Mouse (Mus musculus) embryonic stem cell, embryonic (primary cell): ENCODE results near the gene Stx17.

ENCODE experiments used
- CTCF ChIA-PET, 4 experiments: fragments of 300-600 bp in 2 of 4; fragments of 350-600 bp in 2 of 4; sonication (Branson Sonifier 250); formaldehyde crosslinking; loops; one replicate each; lab custom pipeline; 2022; ENCODE audit warnings: inconsistent platforms in 2 of 4; lab: Charles Lee
- POLR2A ChIA-PET, 4 experiments: fragments of 300-600 bp in 2 of 4; fragments of 350-600 bp in 2 of 4; sonication (Branson Sonifier 250); formaldehyde crosslinking; loops; one replicate each; lab custom pipeline; 2022; ENCODE audit warnings: antibody characterized with exemption in 4 of 4, inconsistent platforms in 1 of 4; lab: Charles Lee

Gene Stx17

DNA sequence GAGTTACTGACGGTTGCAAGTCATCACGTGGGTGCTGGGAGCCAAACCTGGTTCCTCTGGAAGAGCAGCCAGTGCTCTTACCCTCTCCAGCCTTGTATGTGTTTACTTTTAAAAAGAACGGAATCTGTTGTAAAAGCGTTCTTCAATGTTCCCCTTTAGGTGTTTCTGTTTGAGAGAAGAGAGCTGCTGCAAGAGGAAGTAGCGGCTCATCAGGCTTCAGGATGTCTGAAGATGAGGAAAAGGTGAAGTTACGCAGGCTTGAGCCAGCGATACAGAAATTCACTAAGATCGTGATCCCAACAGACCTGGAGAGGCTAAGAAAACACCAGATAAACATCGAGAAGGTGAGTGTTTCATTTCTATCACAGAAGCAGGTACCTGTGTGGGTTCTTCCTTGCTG is 6.9 kb downstream of the Stx17 start:
- CTCF ChIA-PET = no interaction called here
- POLR2A ChIA-PET = interaction anchor here in 1 of 4 experiments (0.6 kb wide), 1 partner anchor 696 kb away, joined by 3 read pairs; no protein-coding TSS in a partner anchor

DNA sequence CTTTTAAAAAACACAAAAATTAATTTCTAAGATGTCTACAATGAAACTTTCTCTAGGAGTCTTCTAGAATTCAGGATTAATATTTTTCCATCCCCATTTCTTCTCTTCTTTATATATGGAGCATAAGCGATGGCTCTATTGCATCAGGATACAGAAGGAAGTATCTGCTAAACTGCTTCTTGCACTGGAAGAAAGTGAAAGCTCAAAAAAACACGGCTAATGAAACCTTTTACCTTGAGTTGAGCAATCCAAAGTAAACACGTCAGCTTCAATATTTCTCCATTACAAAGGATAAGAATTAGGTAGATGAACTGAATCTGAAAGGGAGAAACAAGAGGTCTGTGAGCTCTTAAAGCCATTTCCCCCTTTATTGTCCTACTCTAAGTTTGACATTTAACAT is 8.0 kb downstream of the Stx17 start:
- POLR2A ChIA-PET = interaction anchor here in 2 of 4 experiments (0.5 to 1.0 kb wide), 4 partner anchors 9 to 81 kb away, joined by 3 to 6 read pairs (median 4); partner anchors contain the start of gene Stx17 (in 1 of the 2)

DNA sequence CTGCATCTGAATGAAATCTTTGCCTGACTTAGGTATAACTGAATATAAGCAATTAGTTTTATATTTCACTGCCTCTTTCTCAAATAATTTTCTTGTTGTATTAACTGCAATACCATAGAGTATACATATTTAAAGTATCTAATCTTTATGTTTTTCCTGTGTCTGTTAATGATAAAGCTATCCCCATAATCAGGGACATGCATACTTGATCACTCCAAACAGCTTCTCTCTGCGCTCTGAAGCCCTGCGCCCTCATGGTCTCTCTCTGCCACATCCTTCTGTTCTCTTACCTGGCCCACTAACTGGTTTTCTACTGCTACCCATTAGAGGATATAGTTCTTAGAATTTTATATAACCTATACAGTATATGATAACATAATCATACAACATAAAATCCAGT is 24.8 kb downstream of the Stx17 start:
- ChIA-PET POLR2A (no interaction called here), CTCF (no interaction called here)

More for the DNA sequence above, 8.0 kb downstream of the Stx17 start:
- CTCF ChIA-PET = interaction anchor here in 2 of 4 experiments (0.6 to 1.0 kb wide), 3 partner anchors 17 to 450 kb away, joined by 4 read pairs; no protein-coding TSS in a partner anchor

DNA sequence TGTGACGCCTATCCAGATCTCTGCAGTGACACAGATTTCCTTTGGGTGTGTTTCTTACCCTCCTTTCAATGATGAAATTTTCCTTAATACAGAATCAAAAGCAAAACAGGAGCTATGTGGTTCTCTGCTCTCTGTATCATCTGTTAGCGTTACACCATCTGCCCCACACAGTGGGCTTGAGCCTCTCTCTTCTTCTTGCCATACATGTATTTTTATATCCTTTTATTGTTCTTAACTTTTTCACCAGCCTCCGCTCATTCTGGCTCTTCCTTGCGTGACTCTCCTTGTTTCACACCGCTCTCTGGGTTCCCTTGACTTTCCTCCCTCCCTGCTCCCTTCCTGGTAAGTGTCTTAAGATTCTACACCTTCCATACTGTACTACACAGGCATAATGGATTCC is 28.5 kb downstream of the Stx17 start:
- POLR2A ChIA-PET = no interaction called here
- CTCF ChIA-PET = no interaction called here

DNA sequence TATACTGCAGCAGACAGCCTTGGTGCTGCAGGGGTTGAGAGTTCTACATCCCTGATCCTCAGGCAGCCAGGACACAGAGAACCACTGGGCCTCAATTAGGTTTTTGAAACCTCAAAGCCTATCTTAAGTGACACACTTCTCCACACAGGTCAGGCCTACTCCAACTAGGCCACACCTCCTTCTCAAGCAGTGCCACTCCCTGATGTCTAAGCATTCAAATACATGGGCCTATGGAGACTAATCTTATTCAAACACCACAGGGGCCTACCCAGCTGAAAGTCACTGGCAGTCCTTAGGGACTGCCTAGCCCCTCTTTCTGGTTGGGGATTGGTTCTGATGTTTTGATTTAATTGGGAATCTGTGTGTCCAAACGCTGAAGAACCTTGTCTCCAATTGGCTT is 31.1 kb downstream of the Stx17 start:
- ChIA-PET CTCF (interaction anchor here in 1 of 4 experiments (0.7 kb wide), 1 partner anchor 412 kb away, joined by 3 read pairs; no protein-coding TSS in a partner anchor), POLR2A (interaction anchor here in 1 of 4 experiments (0.8 kb wide), 1 partner anchor 706 kb away, joined by 4 read pairs; no protein-coding TSS in a partner anchor)

DNA sequence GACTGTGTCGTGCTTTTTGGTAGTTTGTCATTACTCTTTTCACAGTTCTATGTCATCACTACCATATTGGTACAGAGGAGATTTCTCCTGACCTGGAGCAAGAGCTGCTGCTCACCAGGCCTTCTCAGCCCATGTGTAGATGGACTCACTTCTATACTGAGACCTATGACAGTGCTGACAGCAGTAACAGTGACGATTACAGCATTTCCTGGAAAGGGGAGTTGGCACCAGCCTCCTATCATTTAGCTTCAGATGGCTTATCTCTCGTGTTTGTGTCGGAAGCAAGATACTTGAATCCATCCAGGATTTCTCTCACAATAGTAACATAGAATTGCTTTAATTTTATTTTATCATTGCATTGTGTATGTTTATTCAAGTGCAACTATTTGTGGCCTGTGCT is 35.7 kb downstream of the Stx17 start:
- ChIA-PET CTCF (no interaction called here), POLR2A (no interaction called here)

DNA sequence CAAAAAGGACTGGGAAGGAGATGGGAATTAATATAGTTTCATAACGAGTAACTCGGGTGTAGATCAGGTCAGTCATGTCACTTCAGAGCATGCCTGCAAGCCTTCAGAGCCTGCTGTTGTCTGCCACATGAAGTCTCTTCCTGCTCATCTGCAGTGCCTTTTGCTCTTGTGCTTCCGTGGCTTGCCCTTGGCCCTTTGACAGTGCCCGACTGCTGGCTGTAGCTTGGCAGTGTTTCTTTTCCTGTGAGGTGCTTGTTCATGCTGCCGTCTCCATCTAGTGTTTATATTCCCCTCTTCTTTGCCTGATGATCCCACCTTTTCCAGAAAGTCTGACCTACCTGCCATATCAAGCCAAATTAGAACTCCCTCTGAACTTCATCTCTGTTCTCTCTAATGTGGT is 39.1 kb downstream of the Stx17 start:
- ChIA-PET CTCF (no interaction called here), POLR2A (no interaction called here)

DNA sequence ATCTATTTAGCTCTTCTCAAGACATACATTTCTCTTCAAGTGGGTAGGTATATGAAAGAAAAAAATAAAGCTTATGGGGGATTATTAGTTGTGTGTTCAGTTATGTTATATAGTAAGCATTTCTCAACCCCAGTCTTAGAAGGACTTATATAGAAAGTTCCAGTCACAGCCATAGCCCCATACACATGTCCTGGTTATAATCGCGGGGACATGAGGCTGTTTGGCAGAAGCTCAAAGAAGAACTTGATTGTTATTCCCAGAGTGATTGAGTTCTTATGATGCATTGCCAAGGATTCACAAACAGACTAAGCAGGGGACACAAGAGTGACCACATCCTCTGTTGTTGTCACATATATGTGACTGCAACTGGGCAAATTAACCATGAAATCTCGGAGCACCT is 51.0 kb downstream of the Stx17 start:
- ChIA-PET POLR2A (interaction anchor here in 1 of 4 experiments (0.6 kb wide), 1 partner anchor 132 kb away, joined by 3 read pairs; no protein-coding TSS in a partner anchor), CTCF (no interaction called here)

DNA sequence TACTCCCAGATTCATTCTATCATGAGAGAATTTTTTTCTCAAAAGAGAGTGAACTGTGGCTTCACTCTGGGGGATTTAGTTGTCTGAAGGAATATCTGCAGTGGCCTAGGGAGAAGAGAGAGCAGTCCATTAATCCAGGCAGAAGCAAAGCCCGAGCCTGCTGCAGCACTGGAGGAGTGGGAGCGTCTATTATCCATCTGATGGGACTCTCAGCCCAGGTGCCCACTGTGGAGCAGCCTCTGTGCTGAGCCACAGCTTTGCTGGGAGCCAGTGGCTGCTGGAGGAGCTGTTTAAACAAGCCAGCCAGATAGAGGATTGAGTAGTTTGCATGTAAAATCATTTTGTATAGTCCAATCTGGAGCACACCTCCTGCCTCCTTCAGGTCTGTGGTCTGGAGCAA is 56.2 kb downstream of the Stx17 start:
- ChIA-PET POLR2A (interaction anchor here in 1 of 4 experiments (1.1 kb wide), 1 partner anchor 12 kb away, joined by 3 read pairs; no protein-coding TSS in a partner anchor), CTCF (no interaction called here)

DNA sequence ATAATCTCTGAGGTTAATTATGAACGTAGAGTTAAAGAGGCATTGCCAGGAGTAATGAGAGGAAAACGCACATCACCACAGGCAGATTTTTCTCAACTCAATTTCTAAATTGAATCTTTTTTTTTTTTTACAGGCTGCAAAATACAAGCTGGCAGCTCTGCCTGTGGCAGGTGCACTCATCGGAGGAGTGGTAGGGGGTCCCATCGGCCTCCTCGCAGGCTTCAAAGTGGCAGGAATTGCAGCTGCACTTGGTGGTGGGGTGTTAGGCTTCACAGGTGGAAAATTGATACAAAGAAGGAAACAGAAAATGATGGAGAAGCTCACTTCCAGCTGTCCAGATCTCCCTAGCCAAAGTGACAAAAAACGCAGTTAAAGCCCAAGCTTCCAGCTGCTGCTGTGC is 56.7 kb downstream of the Stx17 start:
- ChIA-PET CTCF (interaction anchor here in 2 of 4 experiments (0.6 to 0.7 kb wide), 2 partner anchors 269 to 576 kb away, joined by 3 to 4 read pairs; no protein-coding TSS in a partner anchor), POLR2A (interaction anchor here in 1 of 4 experiments (0.6 to 1.1 kb wide), 2 partner anchors 11 to 1538 kb away, joined by 3 to 5 read pairs; no protein-coding TSS in a partner anchor)

DNA sequence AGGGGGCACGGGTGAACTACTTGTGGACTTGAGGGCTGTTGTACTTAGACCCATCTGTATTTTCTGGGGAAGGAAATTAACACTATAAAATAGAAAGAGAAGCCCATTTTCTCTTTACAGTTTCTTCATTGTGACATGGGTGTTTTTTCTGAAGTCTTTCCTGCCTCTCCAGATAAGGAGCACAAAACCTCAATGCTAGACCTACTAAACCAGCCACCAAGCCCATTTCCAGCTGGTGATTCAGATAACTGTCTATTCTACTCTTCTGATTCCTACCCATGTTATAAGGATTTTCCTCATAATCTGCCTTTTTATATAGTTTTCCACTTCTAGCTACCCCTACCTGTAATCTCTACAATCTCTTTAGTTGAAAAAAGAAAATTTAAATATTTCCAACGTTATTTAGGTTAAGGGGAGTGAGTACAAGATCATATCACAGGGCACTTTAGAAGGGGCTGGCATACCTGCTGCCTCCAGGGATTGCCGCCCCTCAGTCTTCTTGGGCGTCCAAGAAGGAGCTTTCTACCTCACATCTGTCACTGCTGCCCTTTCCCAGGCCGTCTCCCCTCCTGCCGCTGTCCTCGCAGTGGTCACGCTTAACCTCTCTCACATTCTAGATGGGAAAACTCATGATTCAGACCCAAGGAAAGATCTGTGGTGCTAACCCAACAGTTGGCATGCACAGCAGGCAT is 57.5 kb downstream of the Stx17 start:
- ChIA-PET CTCF (no interaction called here), POLR2A (interaction anchor here in 1 of 4 experiments (0.6 kb wide), 1 partner anchor 232 kb away, joined by 3 read pairs; no protein-coding TSS in a partner anchor)

DNA sequence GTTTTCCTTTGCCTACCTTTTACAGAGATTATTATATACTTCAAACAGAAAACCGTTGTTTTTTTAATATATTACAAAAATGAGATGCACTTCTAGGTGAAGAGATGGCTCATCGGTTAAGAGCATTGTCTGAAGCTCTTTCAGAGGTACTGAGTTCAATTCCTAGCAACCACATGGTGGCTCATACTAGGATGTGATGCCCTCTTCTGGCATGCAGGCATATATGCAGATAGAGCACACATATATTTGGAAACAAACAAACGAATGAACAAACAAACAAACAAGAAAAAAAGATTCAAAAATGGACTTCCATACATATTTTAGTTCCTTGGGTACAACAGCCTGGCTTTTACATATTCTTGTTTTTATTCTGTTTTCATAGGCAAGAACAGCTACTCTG is 73.2 kb downstream of the Stx17 start:
- POLR2A ChIA-PET = no interaction called here
- CTCF ChIA-PET = interaction anchor here in 2 of 4 experiments (0.6 to 0.7 kb wide), 2 partner anchors 155 to 696 kb away, joined by 3 to 5 read pairs; no protein-coding TSS in a partner anchor

DNA sequence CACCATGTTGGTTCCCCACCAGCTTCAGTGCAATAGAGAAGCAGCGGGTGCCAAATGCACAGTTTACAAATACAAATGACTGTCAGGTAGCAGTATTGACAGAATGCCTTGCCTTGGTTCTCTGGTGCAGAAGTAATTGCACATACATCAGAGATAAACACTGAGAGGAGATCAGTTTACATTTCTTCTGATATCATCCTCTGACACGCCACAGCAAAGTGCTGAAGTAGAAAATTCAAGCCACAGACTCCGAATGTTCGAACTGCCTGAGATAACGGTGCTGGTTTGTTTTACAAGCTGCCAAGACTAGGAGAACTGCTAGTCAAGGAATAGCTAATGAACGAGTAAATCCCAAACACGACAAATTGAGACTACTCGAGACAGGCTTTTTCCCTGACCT is 73.7 kb downstream of the Stx17 start:
- POLR2A ChIA-PET = interaction anchor here in 1 of 4 experiments (0.6 kb wide), 1 partner anchor 56 kb away, joined by 3 read pairs; no protein-coding TSS in a partner anchor
- CTCF ChIA-PET = interaction anchor here in 1 of 4 experiments (0.7 kb wide), 1 partner anchor 155 kb away, joined by 3 read pairs; no protein-coding TSS in a partner anchor

DNA sequence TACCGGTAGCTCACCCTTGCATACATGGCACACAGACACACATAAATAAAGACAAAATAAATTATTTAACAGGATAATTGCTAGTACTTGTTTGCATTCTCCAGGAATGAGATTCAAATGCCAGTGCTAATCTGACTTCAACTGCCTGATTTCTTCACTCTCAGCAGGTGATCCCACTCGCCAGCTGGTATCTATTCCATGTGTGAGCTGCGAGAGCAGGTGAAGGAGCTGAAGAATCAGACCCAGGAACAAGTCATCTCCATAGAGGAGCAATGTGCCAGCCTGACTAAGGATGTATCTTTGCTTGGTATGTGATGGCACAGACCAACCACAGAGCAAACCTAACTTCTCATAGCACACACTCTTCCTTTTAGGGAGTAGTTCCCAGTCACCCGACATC is 78.8 kb downstream of the Stx17 start:
- ChIA-PET CTCF (interaction anchor here in 1 of 4 experiments (0.5 to 0.6 kb wide), 2 partner anchors 88 to 272 kb away, joined by 3 to 5 read pairs; no protein-coding TSS in a partner anchor), POLR2A (no interaction called here)

DNA sequence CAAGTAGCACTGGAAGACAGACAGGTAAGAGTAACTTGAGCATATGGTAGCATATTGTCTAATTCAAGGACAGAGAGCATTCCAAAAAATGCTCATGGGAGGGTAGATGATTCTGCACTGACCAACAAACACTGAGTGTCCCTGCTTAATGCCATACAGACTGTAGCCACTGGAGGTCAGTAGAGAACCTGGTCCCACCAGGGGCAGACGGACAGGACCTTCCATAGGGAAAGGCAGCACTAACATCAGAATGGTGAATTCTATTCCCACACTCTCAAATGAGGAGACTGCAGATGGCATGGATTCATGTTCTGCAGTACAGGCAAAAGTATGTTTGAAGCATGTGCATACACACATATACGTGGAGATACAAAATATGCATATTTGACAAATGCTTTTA is 100.5 kb downstream of the Stx17 start:
- ChIA-PET CTCF (interaction anchor here in 2 of 4 experiments (0.8 to 1.4 kb wide), 3 partner anchors 156 to 183 kb away, joined by 3 to 5 read pairs (median 3); no protein-coding TSS in a partner anchor), POLR2A (interaction anchor here in 1 of 4 experiments (1.6 kb wide), 1 partner anchor 11 kb away, joined by 4 read pairs; no protein-coding TSS in a partner anchor)

DNA sequence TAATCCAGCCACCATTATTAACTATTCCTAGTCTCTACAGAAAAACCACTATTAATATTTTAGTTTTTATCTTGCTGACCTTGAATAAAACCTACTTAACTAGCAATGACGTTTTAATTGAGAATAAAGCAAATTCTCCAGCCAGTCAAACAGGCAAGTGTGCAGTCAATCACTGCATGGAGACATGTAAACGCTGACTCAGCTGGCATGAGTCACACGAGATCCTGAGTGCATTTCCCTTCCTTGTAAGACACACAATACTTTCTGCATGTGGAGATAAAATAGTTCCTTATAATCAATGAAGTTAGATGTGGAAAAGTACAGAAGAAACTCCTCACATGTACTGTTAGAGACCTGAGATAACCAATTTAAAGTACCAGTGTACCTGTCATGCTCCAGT is 100.9 kb downstream of the Stx17 start:
- ChIA-PET CTCF (interaction anchor here in 2 of 4 experiments (0.6 to 1.1 kb wide), 2 partner anchors 182 to 240 kb away, joined by 3 read pairs; no protein-coding TSS in a partner anchor), POLR2A (no interaction called here)

DNA sequence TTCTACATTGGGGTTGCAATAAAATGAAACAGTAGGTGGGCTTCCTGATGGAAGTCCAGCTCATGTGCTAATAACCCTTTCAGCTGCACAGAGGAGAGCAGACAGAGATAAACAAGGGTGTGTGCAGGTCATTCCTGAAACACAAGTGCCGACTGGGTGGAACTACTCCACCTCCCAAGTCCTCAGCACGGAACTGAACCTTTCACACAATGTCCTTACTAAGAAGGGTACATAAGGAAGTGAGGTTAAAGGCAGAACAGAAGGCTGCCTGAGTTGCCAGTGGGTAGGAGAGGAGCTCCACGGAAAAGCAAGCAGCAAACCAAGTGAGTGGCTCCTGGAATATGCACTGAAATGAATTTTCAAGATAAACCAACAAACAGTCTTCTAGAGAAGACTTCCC is 102.1 kb downstream of the Stx17 start:
- ChIA-PET CTCF (interaction anchor here in 2 of 4 experiments (0.6 to 0.7 kb wide), 2 partner anchors 103 to 142 kb away, joined by 3 read pairs; no protein-coding TSS in a partner anchor), POLR2A (interaction anchor here in 2 of 4 experiments (0.6 to 1.2 kb wide), 2 partner anchors 12 kb away, joined by 3 read pairs; no protein-coding TSS in a partner anchor)
